Mouse (Mus musculus) common myeloid progenitor, adult 5-6 weeks (primary cell): Measurements from ENCODE around the gene Alg11. TPM values are rescaled to one million over a fixed set of nuclear protein-coding genes. Genes with fewer than 3 reads are reported as not detected.

Experiments used
- ATAC-seq: replicated peaks from 2 replicates; pipeline ENCODE4 v1.8.0; 2016; ENCODE audit warnings: low read depth, mild to moderate bottlenecking, moderate TSS enrichment, inconsistent platforms; ENCODE audit not compliant: poor library complexity, severe bottlenecking
- total RNA-seq: library from RNA; stranded (forward); fragments of 200-1000, 187-1606 nt; gene quantifications from 2 replicates; pipeline ENCODE4 v1.2.3, GENCODE M21; 2017

Alg11 gene
- total RNA-seq: 10.0 and 14.1 TPM in 2 replicates

GRCm38 (mm10) chr8:22060446-22060889, at the start of gene Alg11:
Gene Alg11, plus strand, starts transcription at chr8:22060721.
- ATAC-seq: peak; percentile 97

GRCm38 (mm10) chr8:22013034-22013707, 47.4 kb upstream of the Alg11 start:
- peak; percentile 66 for ATAC-seq

- ATAC-seq: no peak
These were observed 42.8 kb upstream of the Alg11 start for GRCm38 (mm10) chr8:22017731-22018130.

GRCm38 (mm10) chr8:22019498-22019897, 41.0 kb upstream of the Alg11 start:
- ATAC-seq: no peak

- no peak for ATAC-seq
These were observed 38.3 kb upstream of the Alg11 start for GRCm38 (mm10) chr8:22022244-22022643.

GRCm38 (mm10) chr8:22025241-22025640, 35.3 kb upstream of the Alg11 start:
- no peak for ATAC-seq

GRCm38 (mm10) chr8:22028973-22029372, 31.5 kb upstream of the Alg11 start:
- ATAC-seq: peak; percentile 56; the same call in 1 of the 2 replicates

- no peak for ATAC-seq
These were observed 29.5 kb upstream of the Alg11 start for GRCm38 (mm10) chr8:22030990-22031389.

- ATAC-seq: no peak
These were observed 24.4 kb upstream of the Alg11 start for GRCm38 (mm10) chr8:22036137-22036536.

- no peak for ATAC-seq
These were observed 23.5 kb upstream of the Alg11 start for GRCm38 (mm10) chr8:22037022-22037421.

GRCm38 (mm10) chr8:22039468-22040152, 20.9 kb upstream of the Alg11 start:
- no peak for ATAC-seq

- ATAC-seq: no peak
These were observed 20.4 kb upstream of the Alg11 start for GRCm38 (mm10) chr8:22040153-22040509.

- ATAC-seq: no peak
These were observed 18.0 kb upstream of the Alg11 start for GRCm38 (mm10) chr8:22042515-22042914.

- ATAC-seq: no peak
These were observed 16.8 kb upstream of the Alg11 start for GRCm38 (mm10) chr8:22043706-22044105.

GRCm38 (mm10) chr8:22047699-22048464, 12.6 kb upstream of the Alg11 start:
- peak; percentile 100 for ATAC-seq

GRCm38 (mm10) chr8:22054674-22055491, 5.6 kb upstream of the Alg11 start:
- peak; percentile 53; the same call in 1 of the 2 replicates for ATAC-seq

- no peak for ATAC-seq
These were observed 5.0 kb upstream of the Alg11 start for GRCm38 (mm10) chr8:22055492-22055877.

GRCm38 (mm10) chr8:22056850-22057249, 3.7 kb upstream of the Alg11 start:
- ATAC-seq: no peak

- no peak for ATAC-seq
These were observed 2.2 kb upstream of the Alg11 start for GRCm38 (mm10) chr8:22058368-22058767.

GRCm38 (mm10) chr8:22059153-22059738, 1.3 kb upstream of the Alg11 start:
- ATAC-seq: no peak
